Mouse (Mus musculus) mesoderm, embryonic 11.5 days (tissue): Measurements from ENCODE around the gene Chst10.

Experiments used
- DNase-seq: peaks from one replicate; pipeline ENCODE4 v3.0.0-alpha.2; 2012; ENCODE audit warnings: low read depth, low spot score

Gene Chst10

GRCm38 (mm10) chr1:38817268-38817667 lies 80.7 kb downstream of the Chst10 start:
- DNase-seq = no peak

GRCm38 (mm10) chr1:38816306-38816705 lies 81.7 kb downstream of the Chst10 start:
- no peak for DNase-seq
